Mouse (Mus musculus) layer of hippocampus, postnatal 36 days (tissue): Measurements from ENCODE around the gene Slc17a8. TPM values are rescaled to one million over a fixed set of nuclear protein-coding genes. Genes with fewer than 3 reads are reported as not detected.

Experiments
- DNase-seq, 2 experiments: peaks; one replicate each; pipeline ENCODE4 v3.0.0; 2022
- total RNA-seq, 2 experiments: library from RNA; stranded (reverse); gene quantifications; 2 replicates each; pipeline ENCODE4 v1.2.3; 2021

Gene Slc17a8
- total RNA-seq, 2 experiments from 2014 or later: 3.2 to 3.9 TPM

GRCm38 (mm10) chr10:89525823-89526222, 95.2 kb downstream of the Slc17a8 start:
- no peak for DNase-seq

Other genes starting within 250 kb of the Slc17a8 start
- gene Gas2l3, start 177.3 kb downstream of the Slc17a8 start, total RNA-seq: 1 to 10 TPM; 2.3 to 2.8 TPM
- gene Nr1h4, start 87.7 kb downstream of the Slc17a8 start, total RNA-seq: under 1 TPM in 1 of 2 experiments, not detected in 1; 0.22 TPM
- gene Scyl2, start 65.0 kb upstream of the Slc17a8 start, total RNA-seq: 10 to 100 TPM; 27.2 to 28.0 TPM
- 10 to 100 TPM; 24.3 to 25.8 TPM for gene Actr6, start 111.0 kb upstream of the Slc17a8 start, total RNA-seq
- 10 to 100 TPM; 73.9 to 75.0 TPM for gene Uhrf1bp1l, start 123.7 kb upstream of the Slc17a8 start, total RNA-seq